Mouse (Mus musculus) adrenal gland (tissue): ENCODE results near the gene Dpm2.

Source experiments
- intact Hi-C: fragments of 180-260 bp; cut with DNase I; formaldehyde crosslinking; loops from one replicate; pipeline ENCODE4 v1.15.1; 2025
- long read RNA-seq, 2 experiments: library from polyadenylated mRNA; unstranded; transcript quantifications; one replicate each; pipeline ENCODE4 v2.0.0; 2020; ENCODE audit warnings: borderline replicate concordance in 1 of 2; ENCODE audit not compliant: insufficient replicate concordance in 1 of 2

Dpm2 gene
- long read RNA-seq, experiment 1, transcript Dpm2-202 (3 exons, 655 nt) = minor isoform, 6 of 66 reads
- long read RNA-seq, experiment 1, transcript Dpm2-201 (4 exons, 869 nt) = major isoform, 44 of 66 reads
- long read RNA-seq, experiment 1, partial matches to known transcripts = 2 of 66 reads
- long read RNA-seq, experiment 1, other reads (novel, unspliced or antisense) = 10 of 66 reads
- long read RNA-seq, experiment 2, transcript Dpm2-201 (4 exons, 869 nt) = major isoform, 61 of 94 reads
- long read RNA-seq, experiment 2, transcript Dpm2-202 (3 exons, 655 nt) = minor isoform, 23 of 94 reads
- long read RNA-seq, experiment 2, partial matches to known transcripts = 2 of 94 reads
- long read RNA-seq, experiment 2, other reads (novel, unspliced or antisense) = 5 of 94 reads

DNA sequence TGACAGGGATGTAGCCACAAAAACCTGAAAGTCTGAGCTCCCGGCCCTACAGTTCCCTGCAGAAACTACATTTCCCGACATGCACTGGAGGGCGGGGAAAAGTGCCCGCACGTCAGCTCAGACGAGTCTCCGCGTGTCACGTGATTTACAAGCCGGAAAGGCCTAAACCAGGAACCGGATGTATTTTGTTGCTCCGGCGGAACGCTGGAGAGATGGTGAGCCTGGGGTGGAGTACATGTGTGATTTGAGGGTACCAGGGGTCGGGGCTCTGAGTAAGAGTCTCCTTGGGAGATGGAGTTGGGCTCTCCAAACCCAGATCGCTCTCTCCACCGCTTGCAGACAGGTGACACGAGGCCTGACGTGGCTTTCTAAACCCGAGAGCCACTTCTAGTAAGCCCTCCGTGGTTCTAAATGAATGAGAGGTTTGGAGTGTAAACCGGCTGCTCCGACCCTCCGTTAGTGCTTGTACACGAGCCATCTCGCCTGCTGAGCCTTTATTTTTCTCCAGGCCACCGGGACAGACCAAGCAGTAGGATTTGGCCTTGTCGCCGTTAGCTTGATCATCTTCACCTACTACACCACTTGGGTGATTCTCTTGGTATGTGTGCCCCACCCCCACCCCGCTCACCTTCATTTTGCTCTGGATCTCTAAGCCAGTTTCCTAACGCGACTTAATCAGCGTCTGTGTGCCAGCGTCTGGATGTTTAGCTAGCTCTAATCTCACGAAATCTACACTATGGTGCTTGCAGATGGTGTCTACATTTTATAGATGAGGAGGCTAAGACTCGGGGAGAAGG is at the start of gene Dpm2:
Gene Dpm2, plus strand, starts transcription at position 161 of the 797 bp plus-strand sequence.
- intact Hi-C loops = no loop called here

DNA sequence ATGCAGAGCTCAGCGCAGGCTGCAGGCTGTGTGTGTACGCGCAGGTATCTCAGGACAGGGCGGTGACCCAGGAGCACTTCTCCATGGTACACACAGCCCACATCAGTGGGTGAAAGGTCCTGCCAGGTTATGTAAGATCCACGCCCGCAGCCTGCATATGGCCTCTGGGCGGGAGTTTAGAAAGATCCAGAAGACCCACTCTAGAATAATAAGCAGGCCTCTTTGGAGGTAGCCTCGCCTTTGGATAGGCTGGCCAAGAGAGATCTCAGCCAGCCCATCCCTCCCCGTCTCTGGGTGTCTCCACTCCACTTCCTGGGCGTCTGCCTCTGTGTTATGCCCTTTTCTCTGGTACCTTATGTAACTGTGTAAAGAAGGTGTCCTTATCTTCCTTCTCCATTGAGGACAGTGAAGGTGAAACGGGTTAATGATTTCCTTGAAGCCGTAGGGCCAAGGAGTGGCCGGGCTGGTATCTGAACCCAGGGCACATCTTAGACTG is 46.1 kb upstream of the Dpm2 start:
- intact Hi-C loops = no loop called here

DNA sequence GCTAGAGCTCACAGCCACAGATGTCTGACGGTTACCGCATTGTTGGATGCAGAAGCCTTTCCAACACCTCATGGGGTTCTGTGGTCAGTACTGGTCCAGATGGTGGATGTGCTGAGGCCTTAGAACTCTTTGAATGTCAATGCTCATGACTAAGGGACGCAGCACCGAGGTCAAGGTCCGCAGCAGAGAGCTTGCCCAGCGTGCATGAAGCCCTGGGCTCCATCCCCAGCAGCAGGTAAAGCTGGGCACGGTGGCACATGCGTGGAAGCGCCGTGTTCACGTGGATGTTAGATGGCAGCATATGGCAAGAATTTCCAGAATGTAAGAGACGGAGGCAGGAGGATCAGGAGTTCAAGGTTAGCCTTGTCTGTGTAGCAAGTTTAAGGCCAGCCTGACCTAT is 44.8 kb upstream of the Dpm2 start:
- intact Hi-C loops = no loop called here

DNA sequence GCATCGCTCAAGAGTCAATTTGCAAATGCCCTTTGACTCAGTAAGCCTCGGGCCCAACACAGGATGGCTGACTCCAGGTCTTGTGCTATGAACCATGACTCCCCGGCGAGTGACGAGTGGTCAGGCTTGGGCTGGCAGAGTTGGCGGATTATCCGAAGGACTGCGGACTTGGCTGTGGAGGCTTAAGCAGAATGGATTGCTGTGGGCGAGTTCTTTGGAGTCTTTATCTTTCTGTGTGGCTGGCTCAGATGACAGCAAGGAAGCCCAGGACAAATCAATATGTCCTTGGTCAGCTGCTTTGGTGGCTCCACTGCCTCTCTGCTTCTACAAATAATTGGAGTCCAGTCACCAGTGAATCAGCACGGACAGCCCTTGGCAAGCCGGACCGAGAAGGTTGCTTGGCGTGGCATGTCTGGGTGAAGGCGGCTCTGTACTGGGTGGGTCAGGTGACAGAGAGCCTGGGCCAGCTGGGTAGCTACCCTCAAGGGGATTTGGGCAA is 43.1 kb upstream of the Dpm2 start:
- intact Hi-C loops = no loop called here

DNA sequence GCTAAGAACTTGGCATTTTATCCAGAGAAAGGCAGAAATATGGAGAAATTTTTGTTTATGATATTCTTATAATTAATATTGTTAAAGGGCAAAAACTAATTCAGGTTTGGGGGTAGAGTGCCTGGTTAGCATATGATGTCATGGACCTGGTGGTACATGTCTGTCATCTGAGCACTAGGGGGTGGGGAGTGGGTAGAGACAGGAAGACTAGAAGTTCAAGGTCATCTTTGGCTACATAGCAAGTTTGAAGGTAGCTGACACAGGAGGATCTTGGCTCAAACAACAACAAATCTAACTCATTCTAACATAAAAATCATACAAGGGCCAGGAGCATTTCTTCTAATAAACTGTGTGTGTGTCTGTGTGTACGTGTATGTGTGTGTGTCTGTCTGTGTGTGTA is 42.3 kb upstream of the Dpm2 start:
- intact Hi-C loops = no loop called here

DNA sequence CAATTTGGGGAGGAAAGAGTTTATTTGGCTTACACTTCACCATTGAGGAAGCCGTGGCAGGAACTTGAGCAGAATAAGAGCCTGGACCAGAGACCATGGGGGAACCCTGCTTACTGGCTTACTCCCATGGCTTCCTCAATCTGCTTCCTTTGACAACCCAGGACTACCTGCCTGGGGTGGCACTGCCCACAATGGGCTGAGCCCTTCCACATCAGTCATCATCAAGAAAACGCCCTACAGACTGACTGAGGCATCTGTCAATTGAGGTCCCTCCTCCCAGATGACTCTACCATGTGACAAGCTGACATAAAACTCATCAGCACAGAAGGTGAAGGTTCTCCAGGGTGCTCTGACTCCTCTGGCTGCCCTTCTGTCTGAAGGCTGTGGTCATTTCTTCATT is 40.2 kb upstream of the Dpm2 start:
- intact Hi-C loops = no loop called here

DNA sequence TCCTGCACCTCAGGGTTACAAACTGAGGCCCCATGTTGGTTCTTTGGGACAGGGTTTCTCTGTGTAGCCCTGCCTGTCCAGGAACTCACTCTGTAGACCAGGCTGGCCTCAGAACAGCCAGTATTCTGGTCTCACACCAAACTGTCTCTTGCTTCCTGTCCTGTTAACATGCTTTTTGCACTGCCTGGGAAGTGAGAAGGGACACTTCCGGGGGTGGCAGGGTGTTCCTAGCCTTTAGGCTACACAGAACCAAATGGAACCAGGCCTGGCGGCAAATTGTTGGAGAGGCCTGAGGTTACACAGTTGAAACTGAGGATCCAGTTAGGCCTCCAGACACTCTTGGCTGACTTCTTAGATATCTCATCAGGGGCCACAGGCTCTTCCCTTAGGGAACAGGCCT is 37.5 kb upstream of the Dpm2 start:
- intact Hi-C loops = no loop called here

DNA sequence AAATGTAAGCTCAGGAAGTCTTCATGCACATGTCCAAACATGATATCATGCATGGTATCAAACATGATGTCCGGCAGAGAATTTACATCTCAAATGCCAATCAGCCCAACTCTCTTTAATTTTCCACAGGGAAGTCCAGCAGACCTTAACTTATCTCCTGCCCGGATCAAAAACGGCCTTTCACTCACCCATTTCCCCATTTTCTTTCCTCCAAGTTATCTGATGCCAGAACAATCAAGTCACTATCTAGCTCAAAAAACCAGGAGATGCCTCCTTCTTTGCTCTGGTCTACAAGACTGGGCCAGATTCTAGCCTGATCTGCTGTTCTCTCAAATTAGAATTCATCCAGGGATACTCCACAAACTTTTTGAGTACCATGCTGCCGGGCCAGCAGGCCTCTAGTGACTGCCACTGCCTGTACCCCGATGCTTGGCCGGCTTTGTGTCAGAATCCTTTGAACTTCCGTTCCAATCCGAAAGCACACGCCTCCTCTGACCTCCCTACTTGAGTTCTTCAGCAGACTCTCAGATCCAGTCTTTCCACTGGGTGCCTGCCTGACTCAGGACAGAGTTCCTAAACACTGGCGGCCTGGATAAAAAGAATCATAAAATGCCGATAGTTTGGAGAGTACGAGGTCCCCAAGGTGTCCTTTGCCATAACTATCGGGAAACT is 36.5 kb upstream of the Dpm2 start:
- intact Hi-C loops = no loop called here

DNA sequence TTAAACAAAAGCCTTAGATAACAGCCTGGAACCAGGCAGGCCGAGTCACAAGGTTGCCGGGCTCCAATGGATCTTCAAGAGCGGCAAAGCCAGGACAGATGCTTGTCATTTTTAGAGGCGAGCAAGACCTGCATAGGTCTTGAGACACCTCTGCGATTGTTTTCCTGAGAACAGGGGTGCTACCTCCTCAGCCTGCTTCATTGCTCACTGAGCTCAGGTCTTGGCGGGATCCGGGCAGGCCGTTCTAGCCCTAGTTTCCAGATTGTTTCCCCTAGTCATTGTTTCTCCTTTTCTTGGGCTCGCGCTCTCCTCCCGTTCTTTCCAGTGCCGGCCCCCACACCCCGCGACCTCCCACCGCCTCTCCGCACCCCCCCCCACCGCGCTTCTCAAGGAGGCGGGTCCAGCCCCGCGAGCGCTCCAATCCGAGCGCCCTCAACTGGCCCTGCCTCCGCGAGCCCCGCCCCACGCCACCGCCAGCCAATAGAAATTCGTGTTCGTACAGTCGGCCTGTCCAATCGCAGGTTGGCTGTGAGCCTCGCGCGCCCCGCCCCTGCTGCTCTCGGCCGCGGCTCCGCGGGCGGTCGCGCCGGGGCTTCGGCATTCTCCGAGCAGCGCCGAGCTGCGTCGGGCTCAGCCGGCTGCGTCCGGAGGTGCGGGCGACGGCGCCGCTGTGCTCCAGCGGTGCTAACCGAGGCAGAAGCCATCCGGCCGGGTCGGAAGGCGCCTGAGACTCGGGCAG is 35.8 kb upstream of the Dpm2 start, which contains the start of gene Fam102a:
Gene Fam102a, plus strand, starts transcription at position 600 of the 739 bp plus-strand sequence.
- intact Hi-C loops = no loop called here

DNA sequence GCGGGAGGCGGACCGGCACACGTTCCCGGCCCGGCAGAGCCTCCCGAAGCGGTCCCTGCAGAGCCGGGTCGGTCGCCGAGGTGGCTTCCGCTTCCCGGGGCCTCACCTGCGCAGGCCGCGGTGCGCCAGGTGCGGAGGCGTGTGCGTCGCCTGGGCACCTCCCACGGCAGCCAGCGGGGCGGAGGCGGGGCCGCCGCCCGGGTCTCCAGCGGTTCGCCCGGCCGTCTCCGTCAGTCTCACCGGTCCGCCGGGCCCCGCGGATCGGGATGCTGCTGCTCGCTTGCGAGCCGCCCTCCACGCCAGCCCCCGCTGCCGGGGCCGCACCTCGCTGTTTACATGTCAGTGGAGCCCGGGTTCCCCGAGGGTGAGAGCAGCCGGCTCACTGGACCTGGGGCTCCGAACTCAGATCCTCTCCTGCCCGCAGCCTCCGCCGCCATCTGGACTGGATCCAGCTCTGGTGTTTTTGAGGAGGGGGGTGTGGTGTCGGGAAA is 35.1 kb upstream of the Dpm2 start:
- intact Hi-C loops = no loop called here

DNA sequence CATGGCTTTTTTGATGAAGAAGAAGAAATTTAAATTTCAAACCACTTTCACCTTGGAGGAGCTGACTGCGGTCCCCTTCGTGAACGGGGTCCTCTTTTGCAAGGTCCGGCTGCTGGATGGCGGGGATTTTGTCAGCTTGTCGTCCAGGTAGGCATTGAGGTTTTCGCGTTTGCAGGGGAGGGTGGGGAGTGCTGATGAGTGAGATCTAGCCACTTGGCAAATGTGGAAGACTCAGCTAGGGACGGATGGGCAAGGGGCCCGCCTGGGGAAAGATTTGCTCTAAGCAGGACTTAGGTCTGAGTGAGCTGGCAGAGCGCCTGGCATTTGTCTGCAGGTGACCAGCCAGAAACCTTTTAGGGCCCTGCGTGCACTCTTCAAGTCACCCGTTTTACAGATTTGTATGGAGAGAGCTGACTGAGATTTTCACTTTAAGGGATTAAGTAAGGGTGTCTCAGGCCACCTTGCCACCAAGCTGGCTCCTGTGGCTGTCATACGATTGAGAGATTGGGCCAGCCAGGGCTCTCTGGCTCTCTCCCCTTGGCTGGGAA is 34.5 kb upstream of the Dpm2 start:
- intact Hi-C loops = no loop called here

DNA sequence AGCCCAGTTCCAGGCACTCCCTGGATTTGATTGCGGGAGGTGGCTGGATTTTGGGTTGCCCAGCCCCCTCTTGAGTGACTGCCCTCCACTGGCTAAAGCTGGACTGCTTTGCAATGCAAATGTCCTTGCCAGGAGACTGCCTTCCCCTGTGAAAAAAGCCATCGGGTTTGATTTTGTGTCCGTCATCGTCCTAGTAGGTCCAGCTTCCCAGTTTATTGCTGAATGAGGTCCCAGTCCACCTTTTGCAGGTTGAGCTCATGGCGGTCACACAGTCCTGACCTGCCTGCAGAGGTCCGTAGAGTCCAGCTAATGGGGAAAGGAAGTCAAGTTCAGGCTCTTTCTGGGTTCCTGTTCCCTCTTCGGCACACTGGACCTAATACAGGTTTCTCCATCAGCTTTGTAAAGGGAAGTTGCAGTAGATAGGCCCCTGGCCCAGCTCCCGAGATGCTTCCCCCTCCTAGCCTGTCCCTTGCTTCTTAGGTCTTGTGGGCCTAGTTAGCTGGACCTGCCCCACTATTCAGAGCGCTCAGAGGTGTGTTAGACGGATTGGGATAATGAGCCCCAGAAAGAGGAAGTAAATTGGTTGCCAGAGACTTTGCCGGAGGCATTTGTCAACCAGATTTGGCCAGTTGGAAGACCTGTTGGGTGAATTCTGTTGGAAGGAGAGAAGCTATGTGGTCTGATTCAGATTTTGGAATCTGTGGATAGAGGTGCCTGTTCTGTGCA is 33.9 kb upstream of the Dpm2 start:
- intact Hi-C loops = no loop called here

DNA sequence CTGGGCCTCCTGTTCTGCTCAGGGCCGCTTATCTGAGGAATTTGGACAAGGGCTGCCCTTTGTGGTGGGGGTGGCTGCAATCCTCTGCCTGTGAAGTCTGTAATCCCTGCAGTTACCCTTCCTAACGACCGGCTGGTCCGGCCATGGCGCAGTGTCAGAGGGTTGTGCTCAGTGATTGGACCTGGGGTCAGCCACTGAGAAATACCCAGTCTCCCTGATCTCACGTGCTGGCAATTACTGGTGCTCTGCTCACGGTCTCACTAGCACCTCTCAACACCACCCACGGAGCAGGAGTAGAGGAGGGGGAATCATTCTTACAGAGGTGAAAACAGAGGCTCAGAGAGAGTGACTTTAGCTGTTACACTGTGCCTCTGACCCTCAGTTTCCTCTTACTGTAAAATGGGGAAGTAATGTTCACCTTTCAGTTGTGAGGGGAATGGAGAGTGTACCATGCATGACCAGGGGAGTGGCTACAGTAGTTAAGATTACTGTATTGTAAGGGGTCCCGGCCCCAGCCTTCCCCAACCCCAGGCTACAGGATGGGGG is 33.2 kb upstream of the Dpm2 start:
- intact Hi-C loops = no loop called here

DNA sequence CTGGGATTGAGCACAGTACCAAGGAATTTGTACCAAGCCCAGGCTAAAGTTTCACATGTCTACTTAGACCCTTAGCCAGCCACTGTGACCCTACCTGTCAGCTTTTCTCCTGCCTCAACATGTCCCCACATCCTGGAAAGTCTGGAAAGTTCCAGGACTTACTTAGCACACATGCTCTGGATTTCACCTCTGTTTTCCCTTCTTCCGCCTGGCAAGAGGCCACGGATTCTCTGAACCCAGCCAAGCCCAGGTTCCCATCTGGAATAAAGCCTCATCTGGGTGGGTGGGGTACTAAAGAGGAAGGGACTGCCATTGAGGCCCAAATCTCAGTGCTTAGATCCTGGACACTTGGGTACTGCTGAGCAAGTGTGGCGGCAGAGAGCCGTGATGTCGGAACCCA is 32.7 kb upstream of the Dpm2 start:
- intact Hi-C loops = no loop called here

DNA sequence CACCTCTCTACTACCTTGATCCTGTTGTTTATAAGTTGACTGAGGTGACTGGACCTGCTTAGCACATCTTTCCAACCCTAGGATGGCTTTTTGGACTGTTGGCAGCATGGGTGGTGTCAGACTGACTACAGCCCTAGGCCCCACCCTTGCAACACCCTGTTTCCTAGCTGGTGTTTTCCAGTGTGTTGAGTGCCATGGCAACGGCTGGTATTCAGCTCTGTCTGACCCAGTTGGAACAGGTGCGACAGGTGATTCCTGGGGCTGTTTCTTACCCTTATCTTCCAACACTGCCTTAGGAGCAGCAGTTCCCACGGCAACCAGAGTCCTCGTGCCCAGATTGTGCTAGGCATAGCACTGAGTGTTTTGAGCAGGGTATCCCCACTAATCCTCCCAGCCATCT is 32.2 kb upstream of the Dpm2 start:
- intact Hi-C loops = no loop called here

DNA sequence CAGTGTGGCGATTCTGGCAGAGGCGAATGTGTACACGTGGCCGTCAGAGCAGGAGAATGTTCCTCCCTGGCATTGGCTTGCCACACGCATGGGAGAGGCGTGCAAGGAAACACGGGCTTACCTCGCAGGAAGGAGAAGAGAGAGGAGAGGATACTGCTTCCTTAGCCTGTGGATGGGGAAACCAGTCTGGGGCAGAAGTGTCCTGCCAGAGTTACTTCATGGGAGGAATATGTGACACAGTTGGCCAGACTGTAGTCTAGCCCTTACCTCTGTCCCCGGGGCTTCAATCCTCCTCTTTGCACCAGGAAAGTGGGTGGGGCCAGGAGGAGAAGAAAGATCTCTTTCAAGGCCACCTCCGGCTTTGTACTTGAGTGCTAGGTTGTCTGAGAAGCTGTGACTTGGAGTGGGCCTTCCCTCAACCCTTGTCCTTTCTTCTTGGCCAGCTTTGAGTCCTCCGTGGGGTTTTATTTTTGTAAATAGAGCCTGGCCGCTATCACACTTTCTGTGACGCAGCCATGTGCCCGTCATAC is 31.1 kb upstream of the Dpm2 start:
- intact Hi-C loops = no loop called here

DNA sequence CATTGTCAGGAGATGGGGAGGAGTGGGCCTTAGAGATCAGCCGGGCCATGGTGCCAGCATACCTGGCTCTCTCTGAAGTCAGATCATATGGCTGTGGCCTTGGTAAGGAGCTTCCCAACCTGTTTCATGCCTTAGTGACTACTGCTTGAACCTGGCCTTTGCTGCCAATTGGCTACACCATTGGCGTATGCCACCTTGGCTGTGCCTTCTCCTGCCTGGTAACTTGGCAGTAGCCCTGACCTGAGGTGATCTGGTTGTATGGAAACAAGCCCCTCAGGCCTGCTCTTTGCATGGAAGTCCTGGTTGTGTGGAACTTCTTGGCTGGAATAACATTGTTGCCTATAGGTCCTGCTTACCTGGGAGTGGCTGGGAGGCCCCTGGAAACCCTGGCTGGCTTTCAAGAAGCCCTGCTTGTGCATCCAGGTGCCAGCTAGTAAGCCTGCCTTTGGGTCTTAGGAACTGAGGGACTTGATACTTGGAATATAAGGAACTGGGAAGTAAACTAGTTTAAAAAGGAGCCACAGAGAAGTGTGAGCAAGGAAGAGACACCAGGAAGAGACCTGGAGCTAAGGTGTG is 29.2 kb upstream of the Dpm2 start:
- intact Hi-C loops = no loop called here

DNA sequence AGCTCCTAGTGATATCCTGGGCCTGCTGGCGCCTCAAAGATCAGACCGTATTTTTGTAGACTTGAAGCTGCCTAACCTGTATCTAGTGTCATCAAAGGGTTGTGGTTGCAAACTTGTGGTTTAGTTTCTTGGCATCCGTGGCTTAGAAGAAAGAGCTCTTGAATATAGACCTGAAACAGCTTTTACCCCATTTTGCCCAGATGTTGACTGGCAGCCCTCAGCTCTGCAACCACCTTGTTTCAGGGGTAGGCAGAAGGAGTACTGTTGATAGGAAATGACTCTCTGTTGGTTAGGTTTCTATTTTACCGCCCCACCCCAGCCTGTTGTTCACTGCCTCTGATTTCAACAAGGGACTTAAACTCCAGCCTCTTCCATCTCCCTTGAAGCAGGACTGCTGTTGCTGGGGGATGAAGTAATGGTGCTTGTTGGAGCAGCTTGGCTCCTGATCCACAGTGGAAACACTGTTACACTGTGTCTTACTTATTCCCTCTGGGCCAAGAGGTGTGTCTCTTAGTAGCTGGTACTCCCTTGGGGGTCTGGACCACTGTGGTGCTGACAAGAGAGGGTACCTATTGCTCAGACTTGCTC is 28.6 kb upstream of the Dpm2 start:
- intact Hi-C loops = no loop called here

DNA sequence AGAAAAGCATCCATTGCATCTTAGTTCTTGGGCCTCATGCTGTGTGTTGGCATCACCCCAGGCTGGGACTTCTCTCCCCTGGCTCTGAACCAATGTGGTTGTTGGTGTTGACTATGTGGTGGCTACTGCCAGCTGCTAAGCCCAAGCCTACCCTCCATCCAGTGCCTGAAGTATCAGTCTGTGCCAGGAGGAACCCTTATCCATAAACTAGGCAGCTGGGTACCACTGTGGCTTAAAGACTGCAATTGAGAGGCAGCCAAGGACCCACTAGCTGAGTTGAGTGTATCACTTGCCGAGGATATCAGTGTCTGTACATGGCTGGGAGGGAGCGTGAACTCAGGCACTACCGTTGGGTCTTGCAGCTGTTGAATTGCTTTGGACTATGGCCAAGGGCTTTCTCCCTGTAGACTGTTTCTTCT is 27.6 kb upstream of the Dpm2 start:
- intact Hi-C loops = no loop called here
